Mouse (Mus musculus) MEL (cell line): ENCODE measurements around the gene Dna2. TPM values are rescaled to one million over a fixed set of nuclear protein-coding genes. Genes with fewer than 3 reads are reported as not detected.

Experiments
- DNase-seq: peaks from one replicate; pipeline ENCODE4 v3.0.0; 2011; ENCODE audit warnings: low read depth, low spot score
- H3K27ac ChIP-seq: 2 replicates; pipeline ENCODE4 v1.5.1; 2012; ENCODE audit warnings: low read depth, mild to moderate bottlenecking, control low read depth, low read length, moderate library complexity; ENCODE audit not compliant: control insufficient read depth
- H3K27me3 ChIP-seq, 2 experiments: fragments of 150-350 bp in 1 of 2; sonication (generic) in 1 of 2; 2 replicates each; pipeline ENCODE4 v1.6.1; 2012; ENCODE audit warnings: low read length in 2 of 2, mild to moderate bottlenecking in 2 of 2, improper control_type of control experiment in 1 of 2, moderate library complexity in 1 of 2; ENCODE audit not compliant: insufficient read depth in 2 of 2, control insufficient read depth in 1 of 2
- H3K36me3 ChIP-seq, 2 experiments: 2 replicates each; pipeline ENCODE4 v1.6.1; 2012 to 2014; ENCODE audit warnings: low read length in 2 of 2, improper control_type of control experiment in 1 of 2, inconsistent platforms in 1 of 2, mild to moderate bottlenecking in 1 of 2; ENCODE audit not compliant: insufficient read depth in 2 of 2, control insufficient read depth in 1 of 2
- H3K4me1 ChIP-seq, 2 experiments: fragments of 150-350 bp in 1 of 2; sonication (generic) in 1 of 2; 2 replicates each; pipeline ENCODE4 v1.6.1; 2012; ENCODE audit warnings: low read length in 2 of 2, improper control_type of control experiment in 1 of 2, mild to moderate bottlenecking in 1 of 2; ENCODE audit not compliant: insufficient read depth in 2 of 2, control insufficient read depth in 1 of 2
- H3K4me3 ChIP-seq, 2 experiments: fragments of 150-350 bp in 1 of 2; sonication (generic) in 1 of 2; 2 replicates each; pipeline ENCODE4 v1.5.1; 2012; ENCODE audit warnings: low read depth in 2 of 2, low read length in 2 of 2, mild to moderate bottlenecking in 2 of 2, moderate library complexity in 2 of 2, control low read depth in 1 of 2, improper control_type of control experiment in 1 of 2; ENCODE audit not compliant: control insufficient read depth in 1 of 2, insufficient read depth in 1 of 2
- H3K79me2 ChIP-seq: 2 replicates; pipeline ENCODE4 v1.6.1; 2012; ENCODE audit warnings: mild to moderate bottlenecking, low read length, moderate library complexity; ENCODE audit not compliant: control insufficient read depth, poor library complexity, insufficient read depth
- H3K9ac ChIP-seq: 2 replicates; pipeline ENCODE4 v1.6.1; 2012; ENCODE audit warnings: low read depth, mild to moderate bottlenecking, control low read depth, low read length, moderate library complexity; ENCODE audit not compliant: control insufficient read depth, poor library complexity, severe bottlenecking
- H3K9me3 ChIP-seq: fragments of 150-350 bp; sonication (generic); replicated peaks from 2 replicates; pipeline ENCODE4 v1.6.1; 2012; ENCODE audit warnings: mild to moderate bottlenecking, low read length, improper control_type of control experiment, moderate library complexity; ENCODE audit not compliant: insufficient read depth
- BHLHE40 ChIP-seq: IDR thresholded peaks from 2 replicates; pipeline ENCODE4 v1.6.1; 2012; ENCODE audit warnings: low read depth, mild to moderate bottlenecking, inconsistent platforms, low read length, improper control_type of control experiment, borderline replicate concordance
- CHD2 ChIP-seq: IDR thresholded peaks from 2 replicates; pipeline ENCODE4 v1.6.1; 2011; ENCODE audit warnings: low read length, improper control_type of control experiment
- CTCF ChIP-seq, 3 experiments: IDR thresholded peaks in 2 of 3; conservative IDR thresholded peaks in 1 of 3; 2 replicates each; pipeline ENCODE4 v1.5.1; 2011 to 2012; ENCODE audit warnings: low read length in 3 of 3, low read depth in 2 of 3, mild to moderate bottlenecking in 2 of 3, improper control_type of control experiment in 1 of 3, inconsistent platforms in 1 of 3, mixed read lengths in 1 of 3, moderate library complexity in 1 of 3; ENCODE audit not compliant: control insufficient read depth in 1 of 3, insufficient read depth in 1 of 3, poor library complexity in 1 of 3, severe bottlenecking in 1 of 3
- E2F4 ChIP-seq: IDR thresholded peaks from 2 replicates; pipeline ENCODE4 v1.6.1; 2011; ENCODE audit warnings: low read depth, low read length, improper control_type of control experiment, borderline replicate concordance
- ELF1 ChIP-seq: IDR thresholded peaks from 2 replicates; pipeline ENCODE4 v1.6.1; 2014; ENCODE audit warnings: low read depth, mild to moderate bottlenecking, inconsistent platforms, low read length, improper control_type of control experiment, moderate library complexity
- EP300 ChIP-seq, 2 experiments: IDR thresholded peaks; 2 replicates each; pipeline ENCODE4 v1.6.1; 2011; ENCODE audit warnings: improper control_type of control experiment in 2 of 2, low read length in 2 of 2, low read depth in 1 of 2, mild to moderate bottlenecking in 1 of 2
- GATA1 ChIP-seq: IDR thresholded peaks from 2 replicates; pipeline ENCODE4 v1.6.1; 2011; ENCODE audit warnings: low read depth, low read length, improper control_type of control experiment
- HCFC1 ChIP-seq: IDR thresholded peaks from 2 replicates; pipeline ENCODE4 v1.6.1; 2012; ENCODE audit warnings: low read depth, mild to moderate bottlenecking, inconsistent platforms, low read length, improper control_type of control experiment, moderate library complexity
- KAT2A ChIP-seq: conservative IDR thresholded peaks from 2 replicates; pipeline ENCODE4 v1.6.1; 2012; ENCODE audit warnings: low read depth, low read length, improper control_type of control experiment, inconsistent platforms
- MAFK ChIP-seq: IDR thresholded peaks from 2 replicates; pipeline ENCODE4 v1.6.1; 2011; ENCODE audit warnings: low read depth, mild to moderate bottlenecking, low read length, improper control_type of control experiment, borderline replicate concordance
- MAZ ChIP-seq: IDR thresholded peaks from 2 replicates; pipeline ENCODE4 v1.6.1; 2012; ENCODE audit warnings: low read depth, mild to moderate bottlenecking, inconsistent platforms, low read length, improper control_type of control experiment
- MXI1 ChIP-seq: IDR thresholded peaks from 2 replicates; pipeline ENCODE4 v1.6.1; 2011; ENCODE audit warnings: mild to moderate bottlenecking, low read depth, low read length, improper control_type of control experiment
- MYB ChIP-seq: IDR thresholded peaks from 2 replicates; pipeline ENCODE4 v1.6.1; 2011; ENCODE audit warnings: mild to moderate bottlenecking, low read depth, low read length, improper control_type of control experiment
- MYC ChIP-seq: IDR thresholded peaks from 2 replicates; pipeline ENCODE4 v1.6.1; 2011; ENCODE audit warnings: low read depth, mild to moderate bottlenecking, low read length, improper control_type of control experiment, moderate library complexity
- NELFE ChIP-seq: IDR thresholded peaks from 2 replicates; pipeline ENCODE4 v1.6.1; 2011; ENCODE audit warnings: low read depth, low read length, improper control_type of control experiment
- NRF1 ChIP-seq: IDR thresholded peaks from 2 replicates; pipeline ENCODE4 v1.6.1; 2014; ENCODE audit warnings: low read depth, mild to moderate bottlenecking, inconsistent platforms, low read length, improper control_type of control experiment, moderate library complexity; ENCODE audit not compliant: poor library complexity, insufficient read depth, severe bottlenecking
- POLR2AphosphoS2 ChIP-seq: IDR thresholded peaks from 2 replicates; pipeline ENCODE4 v1.6.1; 2011; ENCODE audit warnings: low read length, improper control_type of control experiment
- SIN3A ChIP-seq: IDR thresholded peaks from 2 replicates; pipeline ENCODE4 v1.6.1; 2012; ENCODE audit warnings: low read length, improper control_type of control experiment, inconsistent platforms
- SMC3 ChIP-seq: IDR thresholded peaks from 2 replicates; pipeline ENCODE4 v1.6.1; 2011; ENCODE audit warnings: low read depth, low read length, improper control_type of control experiment
- TAL1 ChIP-seq: IDR thresholded peaks from 2 replicates; pipeline ENCODE4 v1.6.1; 2012; ENCODE audit warnings: mild to moderate bottlenecking, inconsistent platforms, low read length, moderate library complexity, mixed read lengths
- TBP ChIP-seq: IDR thresholded peaks from 2 replicates; pipeline ENCODE4 v1.8.0; 2011; ENCODE audit warnings: low read depth, low read length, improper control_type of control experiment
- TCF12 ChIP-seq: IDR thresholded peaks from 2 replicates; pipeline ENCODE4 v1.6.1; 2014; ENCODE audit warnings: low read depth, mild to moderate bottlenecking, inconsistent platforms, low read length, improper control_type of control experiment, moderate library complexity
- UBTF ChIP-seq: IDR thresholded peaks from 2 replicates; pipeline ENCODE4 v1.6.1; 2012; ENCODE audit warnings: low read depth, mild to moderate bottlenecking, inconsistent platforms, low read length, improper control_type of control experiment, moderate library complexity, borderline replicate concordance; ENCODE audit not compliant: insufficient read depth
- USF2 ChIP-seq, 2 experiments: IDR thresholded peaks; 2 replicates each; pipeline ENCODE4 v1.6.1; 2011 to 2012; ENCODE audit warnings: improper control_type of control experiment in 2 of 2, low read length in 2 of 2, borderline replicate concordance in 1 of 2, inconsistent platforms in 1 of 2, low read depth in 1 of 2, mild to moderate bottlenecking in 1 of 2; ENCODE audit not compliant: insufficient read depth in 1 of 2
- ZKSCAN1 ChIP-seq: IDR thresholded peaks from 2 replicates; pipeline ENCODE4 v1.6.1; 2012; ENCODE audit warnings: low read depth, mild to moderate bottlenecking, inconsistent platforms, low read length, improper control_type of control experiment, moderate library complexity
- ZMIZ1 ChIP-seq: IDR thresholded peaks from 2 replicates; pipeline ENCODE4 v1.6.1; 2012; ENCODE audit warnings: low read depth, mild to moderate bottlenecking, inconsistent platforms, low read length, improper control_type of control experiment, moderate library complexity
- ZNF384 ChIP-seq: IDR thresholded peaks from 2 replicates; pipeline ENCODE4 v1.6.1; 2012; ENCODE audit warnings: low read depth, mild to moderate bottlenecking, inconsistent platforms, low read length, improper control_type of control experiment
- polyA plus RNA-seq, 2 experiments: library from polyadenylated mRNA; stranded (reverse) in 1 of 2; unstranded in 1 of 2; fragments of >175 nt in 1 of 2; fragments of >200 nt in 1 of 2; gene quantifications; 2 replicates each; pipeline versions ENCODE4 v1.2.1 to v1.2.4; 2012; ENCODE audit warnings: low replicate concordance in 2 of 2, low read depth in 1 of 2; ENCODE audit not compliant: insufficient read length in 2 of 2, insufficient read depth in 1 of 2, missing spikeins in 1 of 2
- total RNA-seq: library from RNA; depleted of rRNA; stranded (reverse); fragments of 300-350 nt; gene quantifications from 2 replicates; pipeline ENCODE4 v1.2.3, GENCODE M21; 2012

Gene Dna2
- total and polyA plus RNA-seq, 3 experiments: 30.3 to 40.9 TPM; not detected in 1

- DNase-seq: no peak
- Histone ChIP-seq H3K4me1 (peaks cover 9 to 21% of the 10 kb centered on the region in 2 experiments), H3K9me3 (no peaks in the 10 kb centered on the region), H3K36me3 (peaks cover 9 to 37% of the 10 kb centered on the region in 2 experiments)
- no peak for TF ChIP-seq CTCF (IDR thresholded peaks at IDR 0.05 in 2 of 3, conservative IDR thresholded peaks at IDR 0.05 in 1 of 3; ENCODE audit: control insufficient read depth in 1 of 3, insufficient read depth in 1 of 3, low read depth in 2 of 3, low read length in 3 of 3, poor library complexity in 1 of 3, severe bottlenecking in 1 of 3)
- TF ChIP-seq HCFC1: no peak
- TF ChIP-seq CHD2: no peak
- no peak for TF ChIP-seq NELFE
- no peak for TF ChIP-seq KAT2A
- TF ChIP-seq USF2 (IDR thresholded peaks at IDR 0.05; ENCODE audit: borderline replicate concordance in 1 of 2, insufficient read depth in 1 of 2, low read depth in 1 of 2, low read length in 2 of 2): no peak
- no peak for TF ChIP-seq SMC3
- TF ChIP-seq ZNF384: no peak
- TF ChIP-seq NRF1: no peak
- TF ChIP-seq MYC: no peak
- TF ChIP-seq UBTF: no peak
- no peak for TF ChIP-seq BHLHE40
- TF ChIP-seq TBP: no peak
- no peak for TF ChIP-seq EP300 (IDR thresholded peaks at IDR 0.05; ENCODE audit: low read depth in 1 of 2, low read length in 2 of 2)
- TF ChIP-seq MYB: no peak
- TF ChIP-seq, all 39 proteins: peak for 0
- Histone ChIP-seq H3K9ac (no peak overlapping the region), H3K4me3 (no peak overlapping the region), H3K27me3 (no peaks in the 10 kb centered on the region), H3K27ac (no peak overlapping the region), H3K79me2 (no peaks in the 10 kb centered on the region)
These were observed 64.7 kb downstream of the Dna2 start for GRCm38 (mm10) chr10:63011556-63011955.

DNA sequence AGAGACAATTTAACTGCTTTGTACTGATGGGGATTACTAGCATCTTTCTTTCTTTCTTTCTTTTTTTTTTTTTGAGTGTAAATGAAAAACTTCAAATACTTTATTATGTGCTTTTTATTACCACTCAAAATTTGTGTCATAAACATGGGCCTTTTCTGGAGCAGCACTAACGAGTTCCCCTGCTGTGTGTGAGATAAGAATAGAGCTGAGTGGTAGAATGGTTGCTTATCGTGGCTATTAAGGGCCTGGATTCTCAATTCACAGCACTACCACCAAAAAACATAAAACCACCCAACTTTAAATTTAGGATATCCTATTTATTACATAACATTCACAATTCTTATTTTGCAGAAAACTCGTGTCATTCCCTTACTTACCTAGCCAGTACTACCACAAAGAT lies 66.7 kb downstream of the Dna2 start:
- Histone ChIP-seq H3K79me2 (peaks cover 2% of the 10 kb centered on the region; the same call in 1 of the 2 replicates), H3K4me3 (no peak overlapping the region), H3K9me3 (no peaks in the 10 kb centered on the region), H3K9ac (no peak overlapping the region), H3K4me1 (peaks cover 9 to 21% of the 10 kb centered on the region in 2 experiments), H3K27ac (no peak overlapping the region), H3K36me3 (peaks cover 22 to 37% of the 10 kb centered on the region in 2 experiments), H3K27me3 (no peaks in the 10 kb centered on the region)
- no peak for TF ChIP-seq MAFK
- no peak for TF ChIP-seq ZKSCAN1
- TF ChIP-seq ZMIZ1: no peak
- TF ChIP-seq MYC: no peak
- peak; percentile 31; the same call in 1 of the 2 replicates for TF ChIP-seq TCF12
- TF ChIP-seq CTCF (IDR thresholded peaks at IDR 0.05 in 2 of 3, conservative IDR thresholded peaks at IDR 0.05 in 1 of 3; ENCODE audit: control insufficient read depth in 1 of 3, insufficient read depth in 1 of 3, low read depth in 2 of 3, low read length in 3 of 3, poor library complexity in 1 of 3, severe bottlenecking in 1 of 3): no peak
- TF ChIP-seq NRF1: no peak
- no peak for TF ChIP-seq UBTF
- no peak for TF ChIP-seq ELF1
- no peak for TF ChIP-seq TBP
- TF ChIP-seq ZNF384: no peak
- no peak for TF ChIP-seq POLR2AphosphoS2
- no peak for TF ChIP-seq MAZ
- no peak for TF ChIP-seq NELFE
- TF ChIP-seq BHLHE40: no peak
- TF ChIP-seq E2F4: no peak
- TF ChIP-seq EP300 (IDR thresholded peaks at IDR 0.05; ENCODE audit: low read depth in 1 of 2, low read length in 2 of 2): peak; percentile 49 to 55; a peak in 3 of 4 replicates
- peak; percentile 70 for TF ChIP-seq GATA1
- peak; percentile 25; the same call in 1 of the 2 replicates for TF ChIP-seq TAL1
- TF ChIP-seq MXI1: no peak
- no peak for TF ChIP-seq SIN3A
- DNase-seq: peak; percentile 50
